Mouse (Mus musculus) Patski (cell line): Measurements from ENCODE around the gene Olfr325. TPM values are rescaled to one million over a fixed set of nuclear protein-coding genes. Genes with fewer than 3 reads are reported as not detected.

ENCODE experiments used
- ATAC-seq: fragments of 100-300 bp; one replicate; pipeline ENCODE4 v1.8.0; 2021
- CTCF ChIA-PET: fragments of 350-600 bp; sonication (Branson Sonifier 250); formaldehyde crosslinking; loops from one replicate; lab custom pipeline; 2022; ENCODE audit warnings: inconsistent platforms; lab: Charles Lee
- POLR2A ChIA-PET: fragments of 350-600 bp; sonication (Branson Sonifier 250); formaldehyde crosslinking; loops from one replicate; lab custom pipeline; 2022; ENCODE audit warnings: antibody characterized with exemption, inconsistent platforms; lab: Charles Lee
- DNase-seq: peaks from one replicate; pipeline ENCODE4 v3.0.0-alpha.2; 2011; ENCODE audit warnings: low read depth, low spot score
- H3K27me3 ChIP-seq: fragments of 371-371 bp; one replicate; pipeline ENCODE4 v1.5.1; 2021
- CTCF ChIP-seq: fragments of 100-300 bp; IDR thresholded peaks from one replicate; pipeline ENCODE4 v1.5.1; 2021
- in situ Hi-C: fragments of 300-500 bp; cut with MboI; formaldehyde crosslinking; loops from 3 replicates; pipeline ENCODE4 v1.11.1; 2018; ENCODE audit warnings: low pct_unique_long_range_greater_than_20kb, mixed read lengths
- polyA plus RNA-seq: library from polyadenylated mRNA; unstranded; gene quantifications from one replicate; pipeline ENCODE4 v1.2.3, GENCODE M21; 2021

The Olfr325 gene
- polyA plus RNA-seq, 1 experiment from 2014 or later, result not detected

GRCm38 (mm10) chr11:58630401-58630800, 52.9 kb downstream of the Olfr325 start, which contains the start of gene Olfr323:
Olfr323 (minus strand) TSS chr11:58630501.
- no peak for TF ChIP-seq CTCF
- DNase-seq (no peak), ATAC-seq (no peak)
- H3K27me3 ChIP-seq, result peaks cover 3% of the 10 kb centered on the region
- in situ Hi-C loops, result loop anchor here (5.0 to 25.0 kb wide), 2 partner anchors 228 to 668 kb away; no protein-coding TSS in a partner anchor
- CTCF ChIA-PET, result no interaction called here
- POLR2A ChIA-PET, result no interaction called here

Other genes starting within 250 kb of the Olfr325 start
- 23.1 TPM for gene Zfp672, start 247.4 kb upstream of the Olfr325 start, polyA plus RNA-seq
- 55.4 TPM for gene Sh3bp5l, start 247.0 kb upstream of the Olfr325 start, polyA plus RNA-seq
- not detected for gene Lypd8, start 198.7 kb upstream of the Olfr325 start, polyA plus RNA-seq
- gene 1810065E05Rik, start 156.6 kb upstream of the Olfr325 start, polyA plus RNA-seq, result 13.8 TPM
- 0.04 TPM for gene Gm12253, start 145.2 kb upstream of the Olfr325 start, polyA plus RNA-seq
- not detected for gene Lypd9, start 124.8 kb upstream of the Olfr325 start, polyA plus RNA-seq
- gene Olfr30, start 115.5 kb upstream of the Olfr325 start, polyA plus RNA-seq, result 0.05 TPM
- 0.03 TPM for gene Olfr332, start 85.2 kb upstream of the Olfr325 start, polyA plus RNA-seq
- gene Olfr331, start 75.2 kb upstream of the Olfr325 start, polyA plus RNA-seq, result not detected
- gene Olfr330, start 42.9 kb upstream of the Olfr325 start, polyA plus RNA-seq, result not detected
- gene Olfr329-ps, start 31.3 kb upstream of the Olfr325 start, polyA plus RNA-seq, result not detected
- not detected for gene Olfr328, start 22.1 kb upstream of the Olfr325 start, polyA plus RNA-seq
- not detected for gene Olfr224, start 7.2 kb upstream of the Olfr325 start, polyA plus RNA-seq
- gene Olfr324, start 17.4 kb downstream of the Olfr325 start, polyA plus RNA-seq, result 0.08 TPM
- gene 2210407C18Rik, start 38.3 kb downstream of the Olfr325 start, polyA plus RNA-seq, result 0.42 TPM
- gene Olfr323, start 52.8 kb downstream of the Olfr325 start, polyA plus RNA-seq, result not detected
- gene Trim58, start 62.7 kb downstream of the Olfr325 start, polyA plus RNA-seq, result 0.04 TPM
- not detected for gene Olfr322, start 81.1 kb downstream of the Olfr325 start, polyA plus RNA-seq
- not detected for gene Olfr320, start 103.4 kb downstream of the Olfr325 start, polyA plus RNA-seq
- not detected for gene Olfr319, start 121.4 kb downstream of the Olfr325 start, polyA plus RNA-seq
- 0.03 TPM for gene Olfr318, start 146.3 kb downstream of the Olfr325 start, polyA plus RNA-seq
- gene Olfr317, start 161.5 kb downstream of the Olfr325 start, polyA plus RNA-seq, result not detected
- not detected for gene Olfr316, start 175.0 kb downstream of the Olfr325 start, polyA plus RNA-seq
- gene Olfr315, start 195.5 kb downstream of the Olfr325 start, polyA plus RNA-seq, result not detected
- gene Olfr314, start 205.2 kb downstream of the Olfr325 start, polyA plus RNA-seq, result not detected
- gene Fam183b, start 224.2 kb downstream of the Olfr325 start, polyA plus RNA-seq, result not detected
- not detected for gene Olfr313, start 237.3 kb downstream of the Olfr325 start, polyA plus RNA-seq